27 mouse cellular contexts compared by ENCODE assay signal in genomic region chr3:50899830-50900350, GRCm38 (mm10).
DNase-seq lines count a peak whose midpoint lies in the region; ATAC-seq lines count a peak whose summit lies in the region.
"Had no signal": no experiment of that assay in that cellular context is flagged by ENCODE, and none has a peak within 500 bp of the region (broad histone marks: within the 10 kb centered on the region; RNA-seq: fewer than 3 reads in every experiment).

No protein-coding gene starts in this region.

- peak; percentile 49; the same call in 1 of the 2 replicates for ATAC-seq in cerebellum, adult (ENCODE audit: insufficient number of reproducible peaks, low FRiP score, low TSS enrichment)
- peak; percentile 60 for ATAC-seq in heart, embryonic 15.5 days (replicated peaks; ENCODE audit: insufficient number of reproducible peaks, insufficient read depth, low FRiP score, low read depth)
- ATAC-seq in limb, embryonic 15.5 days (ENCODE audit: insufficient number of reproducible peaks, low FRiP score, low TSS enrichment, low read depth): no peak
- no peak for ATAC-seq in monocyte, adult 5-6 weeks (replicated peaks; ENCODE audit: insufficient number of reproducible peaks, low FRiP score, low TSS enrichment, poor library complexity, severe bottlenecking)
- ATAC-seq: forebrain, embryonic 16.5 days; hindbrain, embryonic 16.5 days; midbrain, embryonic 13.5 days had no signal

- no peak overlapping the region for H3K27ac ChIP-seq in heart, embryonic 15.5 days
- 0 out of 2 replicates have a peak overlapping the region, but pooled peaks have one; percentile 22 for H3K27ac ChIP-seq in limb, embryonic 15.5 days
- no peak overlapping the region for H3K27ac ChIP-seq in limb, embryonic 10.5 days
- H3K27ac ChIP-seq: gastrocnemius, adult 2 months; heart, embryonic 13.5 days; kidney, embryonic 15.5 days; liver, embryonic 14.5 days; macrophage; midbrain, embryonic 13.5 days had no signal

- H3K4me1 ChIP-seq in heart, embryonic 15.5 days (replicated peaks): peaks cover 12% of the 10 kb centered on the region
- H3K4me1 ChIP-seq in limb, embryonic 15.5 days: peaks cover 33% of the 10 kb centered on the region
- peaks cover 19% of the 10 kb centered on the region for H3K4me1 ChIP-seq in limb, embryonic 10.5 days

- no peaks in the 10 kb centered on the region for H3K27me3 ChIP-seq in heart, embryonic 15.5 days
- H3K27me3 ChIP-seq in limb, embryonic 15.5 days: no peaks in the 10 kb centered on the region
- H3K27me3 ChIP-seq in limb, embryonic 10.5 days (ENCODE audit: low read depth, poor library complexity, severe bottlenecking): no peaks in the 10 kb centered on the region
- H3K27me3 ChIP-seq: heart, embryonic 13.5 days; kidney, embryonic 15.5 days had no signal

- no peaks in the 10 kb centered on the region for H3K9me3 ChIP-seq in heart, embryonic 15.5 days (replicated peaks)
- no peaks in the 10 kb centered on the region for H3K9me3 ChIP-seq in limb, embryonic 15.5 days
- no peaks in the 10 kb centered on the region for H3K9me3 ChIP-seq in limb, embryonic 10.5 days (replicated peaks)
- H3K9me3 ChIP-seq: heart, embryonic 13.5 days; kidney, embryonic 15.5 days; midbrain, embryonic 13.5 days had no signal

- no peak overlapping the region for H3K4me2 ChIP-seq in heart, embryonic 15.5 days
- H3K4me2 ChIP-seq in limb, embryonic 15.5 days: no peak overlapping the region
- H3K4me2 ChIP-seq: heart, embryonic 13.5 days; kidney, embryonic 15.5 days; midbrain, embryonic 13.5 days had no signal

- no peaks in the 10 kb centered on the region for H3K36me3 ChIP-seq in heart, embryonic 15.5 days
- H3K36me3 ChIP-seq in limb, embryonic 15.5 days: no peaks in the 10 kb centered on the region
- no peaks in the 10 kb centered on the region for H3K36me3 ChIP-seq in limb, embryonic 10.5 days
- H3K36me3 ChIP-seq: G1E; heart, embryonic 13.5 days; kidney, embryonic 15.5 days; midbrain, embryonic 13.5 days had no signal

- H3K4me3 ChIP-seq in heart, embryonic 15.5 days: no peak overlapping the region
- H3K4me3 ChIP-seq in limb, embryonic 15.5 days: no peak overlapping the region
- no peak overlapping the region for H3K4me3 ChIP-seq in limb, embryonic 10.5 days
- H3K4me3 ChIP-seq: erythroblast, embryonic 14.5 days; gastrocnemius, adult 2 months; heart, embryonic 13.5 days; kidney, embryonic 15.5 days; midbrain, embryonic 13.5 days had no signal

- DNase-seq in cerebellum, postnatal 4 days (ENCODE audit: low spot score in 2 of 2): no peak
- DNase-seq in heart, adult 9 months (ENCODE audit: low spot score in 2 of 2): no peak
- no peak for DNase-seq in limb, embryonic 10.5 days (ENCODE audit: low spot score)
- DNase-seq: adrenal gland, adult 8-10 months; gastrocnemius, adult 2 months; gastrocnemius, postnatal 36 days; kidney, adult 18-20 months; kidney, postnatal 25 days; left cerebral cortex, postnatal 4 days; liver; lung, adult 2 months; lung, postnatal 10 days; thymus, adult 2 months; thymus, postnatal 36 days had no signal

- 51% methylated on average over 7 of the region's 7 CpGs for WGBS in heart, embryonic 15.5 days
- WGBS in limb, embryonic 15.5 days: 57% methylated on average over 7 of the region's 7 CpGs
- WGBS in limb, embryonic 10.5 days: 90% methylated on average over 7 of the region's 7 CpGs

- no peak overlapping the region for H3K9ac ChIP-seq in heart, embryonic 15.5 days
- no peak overlapping the region for H3K9ac ChIP-seq in limb, embryonic 15.5 days
- H3K9ac ChIP-seq: heart, embryonic 13.5 days; kidney, embryonic 15.5 days; liver, embryonic 14.5 days; midbrain, embryonic 13.5 days had no signal

Comparison
In these comparisons a context has a peak if more than half of its experiments do, and no peak if none do; other contexts are left out.
1. ATAC-seq: peak in cerebellum, adult (single experiment) and heart, embryonic 15.5 days (single experiment); none in limb, embryonic 15.5 days (single experiment) and monocyte, adult 5-6 weeks (single experiment).